ENCODE assay signal across 23 mouse cellular contexts in the genomic region with DNA sequence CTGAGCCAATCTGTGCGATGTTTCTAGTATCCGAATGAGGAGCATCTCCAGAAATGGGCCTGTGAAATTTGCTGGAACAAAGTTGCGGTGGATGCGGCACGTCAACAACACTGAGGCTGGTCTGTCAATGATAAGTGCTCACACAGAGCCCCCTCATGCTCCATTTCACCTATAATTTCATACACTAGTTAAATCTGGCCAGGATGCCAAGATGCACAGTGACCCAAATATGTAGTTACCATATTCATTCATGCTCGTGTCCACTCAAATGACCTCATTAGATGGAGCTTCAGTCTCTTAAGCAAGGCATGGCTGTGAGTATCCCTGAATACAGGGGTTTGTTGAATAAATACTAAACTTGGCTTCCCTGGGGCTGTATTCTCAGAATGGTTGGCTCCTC. TPM values are rescaled to one million over a fixed set of nuclear protein-coding genes. Genes with fewer than 3 reads are reported as not detected.
DNase-seq lines count a peak whose midpoint lies in the region; ATAC-seq lines count a peak whose summit lies in the region.
"Had no signal": no experiment of that assay in that cellular context is flagged by ENCODE, and none has a peak within 500 bp of the region (broad histone marks: within the 10 kb centered on the region; RNA-seq: fewer than 3 reads in every experiment).

No protein-coding gene starts in this region.

- no peak overlapping the region for H3K27ac ChIP-seq in liver, embryonic 12.5 days

- no peak overlapping the region for H3K9ac ChIP-seq in liver, embryonic 12.5 days

- DNase-seq in heart, adult 11 months = peak; percentile 66
- no peak for DNase-seq in heart, adult 9 months (ENCODE audit: low spot score in 2 of 2)
- DNase-seq in Muller cell, postnatal 12 days (ENCODE audit: inconsistent ontology term) = peak; percentile 78
- peak; percentile 49 for DNase-seq in retina, embryonic 14.5 days (ENCODE audit: low spot score)
- DNase-seq in retina, postnatal 1 day = peak; percentile 83
- DNase-seq in gastrocnemius, adult 8-10 months (ENCODE audit: low spot score in 2 of 2) = no peak
- DNase-seq in gastrocnemius, postnatal 4 days (ENCODE audit: low spot score in 2 of 2) = no peak
- DNase-seq: adrenal gland, adult 2 months; adrenal gland, adult 8-10 months; adrenal gland, postnatal 10 days; adrenal gland, postnatal 14 days; adrenal gland, postnatal 25 days; adrenal gland, postnatal 36 days; B cell, adult 2 months; cerebellum, adult 11 months; cerebellum, adult 11-12 months; cerebellum, adult 18-20 months had no signal

- no peak overlapping the region for H3K4me3 ChIP-seq in liver, embryonic 12.5 days

- ATAC-seq in liver, embryonic 12.5 days = no peak
- ATAC-seq: activated CD4-positive, CD25-positive, alpha-beta regulatory T cell, adult 4 months; CD4-positive, CD25-positive, alpha-beta regulatory T cell, adult 4 months; Patski had no signal

- H3K4me2 ChIP-seq in liver, embryonic 12.5 days = no peak overlapping the region

- no peaks in the 10 kb centered on the region for H3K4me1 ChIP-seq in liver, embryonic 12.5 days

- peaks cover 49% of the 10 kb centered on the region for H3K36me3 ChIP-seq in liver, embryonic 12.5 days

- 81% methylated on average over 6 of the region's 6 CpGs for WGBS in liver, embryonic 12.5 days (ENCODE audit: insufficient replicate concordance)

- no peaks in the 10 kb centered on the region for H3K9me3 ChIP-seq in liver, embryonic 12.5 days (replicated peaks)
- H3K9me3 ChIP-seq: G1E had no signal

- no peaks in the 10 kb centered on the region for H3K27me3 ChIP-seq in liver, embryonic 12.5 days (replicated peaks)
- H3K27me3 ChIP-seq: CH12.LX, Patski had no signal

RNA-seq across cellular contexts. Expression of a gene that starts 43.2 kb away (rescaled TPM):
- 1 to 10 TPM; 2.2 to 5.0 (median 3.4) TPM for total RNA-seq in gastrocnemius, adult 8-10 months (2022)
- total RNA-seq in gastrocnemius, postnatal 4 days (2021) = 10 to 100 TPM; 79.5 to 80.3 TPM
- polyA plus RNA-seq in liver, embryonic 12.5 days (2016; fragmentation: Nextera tagmentation; extraction: Ambion mirVana) = 17.8 and 18.6 TPM in 2 replicates

Comparison
In these comparisons a context has a peak if more than half of its experiments do, and no peak if none do; other contexts are left out.
1. DNase-seq: peak in heart, adult 11 months (single experiment), Muller cell, postnatal 12 days (single experiment), retina, embryonic 14.5 days (single experiment) and retina, postnatal 1 day (single experiment); none in heart, adult 9 months (0 of 2), gastrocnemius, adult 8-10 months (0 of 2) and gastrocnemius, postnatal 4 days (0 of 2).
2. RNA of a gene that starts 43.2 kb away (total RNA-seq): 79.5 to 80.3 TPM in gastrocnemius, postnatal 4 days; 2.2 to 5.0 TPM in gastrocnemius, adult 8-10 months; every median in the first group is over 10 times any median in the second.